Mouse (Mus musculus) liver, embryonic 16.5 days (tissue): ENCODE data around the gene Tmem200b. TPM values are rescaled to one million over a fixed set of nuclear protein-coding genes. Genes with fewer than 3 reads are reported as not detected.

Experiments used
- ATAC-seq: fragments of 200-750 bp; cut with Nextera tagmentation; 2 replicates; pipeline ENCODE4 v1.8.0; 2017; ENCODE audit warnings: low read depth, mild to moderate bottlenecking, moderate number of reproducible peaks, moderate library complexity
- H3K27ac ChIP-seq: fragments of 300-500 bp; sonication (generic); 2 replicates; pipeline ENCODE4 v1.5.1; 2014; ENCODE audit warnings: mild to moderate bottlenecking, low read length
- H3K27me3 ChIP-seq: fragments of 300-500 bp; sonication (generic); 2 replicates; pipeline ENCODE4 v1.6.1; 2014; ENCODE audit warnings: low read depth, low read length, mixed read lengths; ENCODE audit not compliant: control insufficient read depth, insufficient read depth
- H3K36me3 ChIP-seq: fragments of 300-500 bp; sonication (generic); 2 replicates; pipeline ENCODE4 v1.6.1; 2014; ENCODE audit warnings: mild to moderate bottlenecking; ENCODE audit not compliant: control insufficient read depth, insufficient read depth
- H3K4me1 ChIP-seq: fragments of 300-500 bp; sonication (generic); 2 replicates; pipeline ENCODE4 v1.6.1; 2014; ENCODE audit warnings: low read depth, low read length, mixed read lengths; ENCODE audit not compliant: control insufficient read depth
- H3K4me2 ChIP-seq: fragments of 300-500 bp; sonication (generic); 2 replicates; pipeline ENCODE4 v1.6.1; 2014; ENCODE audit warnings: low read depth, low read length, mixed read lengths
- H3K4me3 ChIP-seq: fragments of 300-500 bp; sonication (generic); 2 replicates; pipeline ENCODE4 v1.5.1; 2014; ENCODE audit warnings: low read depth, mild to moderate bottlenecking, low read length
- H3K9ac ChIP-seq: fragments of 300-500 bp; sonication (generic); 2 replicates; pipeline ENCODE4 v1.6.1; 2014; ENCODE audit warnings: low read depth, low read length
- H3K9me3 ChIP-seq: fragments of 300-500 bp; sonication (generic); replicated peaks from 2 replicates; pipeline ENCODE4 v1.6.1; 2016; ENCODE audit warnings: low read length; ENCODE audit not compliant: control insufficient read depth
- WGBS: fragments of 180-500 bp; shearing (Covaris S2); extraction: QIAGEN DNeasy Blood & Tissue Kit; methylation state at CpG from one replicate; pipeline ENCODE4 v1.1.7; 2014; ENCODE audit not compliant: insufficient replicate concordance; 5-methylcytosine and 5-hydroxymethylcytosine counted together
- polyA plus RNA-seq: library from polyadenylated mRNA; unstranded; fragments of >200 nt; fragmentation: Nextera tagmentation; extraction: Ambion mirVana; gene quantifications from 2 replicates; pipeline ENCODE4 v1.2.1, GENCODE M21; 2015

Gene Tmem200b
- polyA plus RNA-seq, 1 experiment from 2014 or later, result not detected

DNA sequence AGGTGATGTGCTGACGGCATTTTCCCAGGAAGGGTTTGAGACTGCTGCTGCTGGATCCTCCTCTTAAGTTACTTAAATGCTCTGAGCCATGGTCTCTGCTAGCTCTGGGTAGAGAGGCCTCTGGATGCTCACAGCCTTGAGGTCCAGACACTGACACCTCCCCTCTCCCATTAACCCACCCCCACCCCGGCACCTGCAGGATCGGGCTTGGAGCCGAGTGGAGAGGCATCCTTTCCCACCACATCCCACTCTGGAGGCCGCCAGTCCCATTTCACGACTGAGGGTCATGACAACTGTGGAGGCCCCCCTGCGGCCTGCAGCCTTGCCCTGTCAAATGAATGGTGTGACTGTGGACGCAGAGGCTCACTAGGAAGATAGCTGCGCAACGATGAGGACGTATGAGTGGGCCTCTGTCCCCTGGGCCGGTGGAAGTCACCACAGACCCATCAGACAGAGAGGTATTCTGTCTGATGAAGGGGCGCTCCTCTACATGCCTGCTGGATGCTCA lies 5.7 kb upstream of the Tmem200b start:
- Histone ChIP-seq H3K9me3 (no peaks in the 10 kb centered on the region), H3K9ac (no peak overlapping the region), H3K4me3 (no peak overlapping the region), H3K27me3 (peaks cover 100% of the 10 kb centered on the region), H3K4me1 (peaks cover 16% of the 10 kb centered on the region), H3K4me2 (no peak overlapping the region), H3K27ac (no peak overlapping the region), H3K36me3 (no peaks in the 10 kb centered on the region)
- 29% methylated on average over 13 of the region's 13 CpGs for whole genome bisulfite sequencing
- no peak for ATAC-seq

- peaks cover 19% of the 10 kb centered on the region for H3K4me1 ChIP-seq
These were observed 5.1 kb upstream of the Tmem200b start for GRCm38 (mm10) chr4:131916425-131916824.

DNA sequence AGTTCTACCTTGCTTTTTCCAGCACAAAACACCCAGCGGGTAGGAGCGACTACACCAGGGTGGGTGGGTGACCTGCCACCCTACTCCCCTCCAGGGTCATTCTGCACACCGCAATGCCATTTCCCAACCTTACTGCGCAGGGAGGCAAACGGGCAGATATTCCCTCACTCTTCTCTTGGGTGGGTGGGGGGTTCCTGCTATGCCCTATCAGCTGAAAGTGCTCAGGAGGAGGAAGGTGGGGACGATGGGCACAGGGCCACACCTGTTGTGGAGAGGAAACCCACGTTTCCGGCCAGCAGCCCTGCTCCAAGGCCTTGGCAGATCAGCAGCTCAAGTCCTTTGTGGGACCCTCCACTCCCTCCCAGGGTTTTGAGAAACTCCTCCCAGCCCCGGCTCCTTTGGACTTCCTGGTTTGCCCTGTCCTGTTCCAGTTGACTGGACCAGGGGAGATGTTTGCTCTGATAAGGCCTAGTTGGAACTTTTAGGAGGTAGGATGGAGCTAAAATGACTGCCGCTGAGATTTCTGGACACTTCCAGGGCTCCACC lies 4.5 kb upstream of the Tmem200b start:
- Histone ChIP-seq H3K9me3 (no peaks in the 10 kb centered on the region), H3K4me3 (no peak overlapping the region), H3K27me3 (peaks cover 100% of the 10 kb centered on the region), H3K9ac (no peak overlapping the region), H3K4me2 (no peak overlapping the region), H3K27ac (no peak overlapping the region), H3K4me1 (peaks cover 23% of the 10 kb centered on the region), H3K36me3 (no peaks in the 10 kb centered on the region)
- 57% methylated on average over 10 of the region's 10 CpGs for WGBS
- no peak for ATAC-seq

More at GRCm38 (mm10) chr4:131916425-131916824, 5.1 kb upstream of the Tmem200b start:
- H3K4me3 ChIP-seq, result no peak overlapping the region
- peak; percentile 43 for ATAC-seq
- H3K9me3 ChIP-seq, result no peaks in the 10 kb centered on the region
- H3K4me2 ChIP-seq, result no peak overlapping the region
- no peak overlapping the region for H3K27ac ChIP-seq
- peaks cover 100% of the 10 kb centered on the region for H3K27me3 ChIP-seq
- no peak overlapping the region for H3K9ac ChIP-seq
- WGBS, result 7% methylated on average over 15 of the region's 15 CpGs
- H3K36me3 ChIP-seq, result no peaks in the 10 kb centered on the region

- no peak overlapping the region for H3K4me3 ChIP-seq
- H3K4me1 ChIP-seq, result peaks cover 30% of the 10 kb centered on the region
- 69% methylated on average over 7 of the region's 7 CpGs for WGBS
- H3K9ac ChIP-seq, result no peak overlapping the region
- no peak overlapping the region for H3K4me2 ChIP-seq
- no peaks in the 10 kb centered on the region for H3K9me3 ChIP-seq
- H3K27ac ChIP-seq, result no peak overlapping the region
- peaks cover 6% of the 10 kb centered on the region for H3K36me3 ChIP-seq
- H3K27me3 ChIP-seq, result peaks cover 100% of the 10 kb centered on the region
- ATAC-seq, result no peak
These were observed 3.5 kb upstream of the Tmem200b start for GRCm38 (mm10) chr4:131918026-131918533.

DNA sequence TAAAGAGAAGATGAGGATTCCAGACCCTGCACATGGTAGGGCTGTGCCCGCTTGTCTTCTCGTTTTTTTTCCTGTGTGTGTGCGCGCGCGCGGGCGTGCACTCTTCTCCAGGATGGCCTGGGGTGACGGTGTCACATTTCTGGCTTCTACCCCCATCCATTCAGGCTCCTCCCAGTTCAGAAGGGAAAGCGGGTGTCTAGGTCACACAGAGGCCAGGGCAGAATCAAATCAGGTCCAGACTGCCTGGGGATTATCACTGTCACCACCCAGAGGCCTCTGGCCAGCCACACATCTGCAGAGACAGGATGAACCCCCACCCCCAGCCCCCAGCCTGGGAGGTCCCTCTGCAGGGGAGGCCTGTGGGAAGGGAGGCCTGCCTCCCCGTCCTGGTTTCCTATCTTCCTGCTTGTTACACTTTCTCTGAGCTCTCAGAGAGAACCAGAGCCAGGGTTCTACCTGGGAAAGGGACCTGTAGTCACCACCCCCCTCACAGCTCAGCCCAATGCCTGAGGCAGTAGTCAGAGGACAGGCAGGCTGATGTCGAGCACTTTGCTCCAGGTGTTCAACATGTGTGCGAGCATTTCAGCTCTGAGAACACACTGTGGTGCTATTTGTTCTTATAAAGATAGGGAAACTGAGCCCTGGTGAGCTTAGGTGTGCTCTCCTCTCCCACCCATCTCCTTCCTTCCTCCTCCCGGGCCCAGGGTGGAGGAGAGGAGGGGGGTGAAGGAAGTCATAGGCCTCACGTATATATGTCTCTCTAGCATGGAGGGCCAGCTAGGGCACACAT lies 2.7 kb upstream of the Tmem200b start:
- 22% methylated on average over 15 of the region's 15 CpGs for WGBS
- Histone ChIP-seq H3K4me1 (peaks cover 30% of the 10 kb centered on the region), H3K4me2 (0 out of 2 replicates have a peak overlapping the region, but pooled peaks have one; percentile 0), H3K4me3 (no peak overlapping the region), H3K27me3 (peaks cover 100% of the 10 kb centered on the region), H3K9me3 (no peaks in the 10 kb centered on the region), H3K9ac (no peak overlapping the region), H3K27ac (no peak overlapping the region), H3K36me3 (peaks cover 13% of the 10 kb centered on the region)
- ATAC-seq, result peak; percentile 15

GRCm38 (mm10) chr4:131919506-131920140 lies 1.9 kb upstream of the Tmem200b start:
- no peak for ATAC-seq
- Histone ChIP-seq H3K9ac (no peak overlapping the region), H3K36me3 (peaks cover 20% of the 10 kb centered on the region), H3K4me3 (0 out of 2 replicates have a peak overlapping the region, but pooled peaks have one; percentile 56), H3K27ac (no peak overlapping the region), H3K4me1 (peaks cover 33% of the 10 kb centered on the region), H3K9me3 (no peaks in the 10 kb centered on the region), H3K4me2 (no peak overlapping the region), H3K27me3 (peaks cover 95% of the 10 kb centered on the region)
- WGBS, result 22% methylated on average over 15 of the region's 15 CpGs

DNA sequence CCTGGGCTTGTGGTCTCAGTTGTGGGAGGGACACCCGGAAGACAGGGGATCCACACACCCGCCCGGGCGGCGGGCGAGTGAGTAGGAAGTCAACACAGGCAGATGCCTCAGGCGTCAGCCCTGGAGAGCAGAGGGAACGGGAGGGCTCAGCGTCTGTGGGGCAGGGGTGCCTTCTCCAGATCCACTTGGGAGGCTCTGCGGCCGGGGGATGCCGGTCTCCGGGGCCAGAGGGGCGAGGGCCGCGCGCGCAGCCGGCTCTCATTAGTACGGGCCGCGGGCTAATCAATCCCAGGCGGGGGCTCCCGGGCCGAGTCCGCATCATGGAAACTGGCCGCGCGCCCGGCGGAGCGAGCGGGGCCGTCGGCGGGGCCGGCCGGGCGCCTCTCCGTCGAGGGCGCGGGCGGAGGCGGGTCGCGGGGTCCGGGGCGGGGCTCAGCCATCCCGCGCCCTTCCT lies 1.4 kb upstream of the Tmem200b start:
- WGBS, result 2% methylated on average over 40 of the region's 51 CpGs
- peak overlapping the region; percentile 66 for H3K4me2 ChIP-seq
- H3K27ac ChIP-seq, result no peak overlapping the region
- no peak overlapping the region for H3K9ac ChIP-seq
- H3K36me3 ChIP-seq, result peaks cover 26% of the 10 kb centered on the region
- peaks cover 33% of the 10 kb centered on the region for H3K4me1 ChIP-seq
- no peaks in the 10 kb centered on the region for H3K9me3 ChIP-seq
- no peak for ATAC-seq
- H3K4me3 ChIP-seq, result peak overlapping the region; percentile 56
- H3K27me3 ChIP-seq, result peaks cover 90% of the 10 kb centered on the region

DNA sequence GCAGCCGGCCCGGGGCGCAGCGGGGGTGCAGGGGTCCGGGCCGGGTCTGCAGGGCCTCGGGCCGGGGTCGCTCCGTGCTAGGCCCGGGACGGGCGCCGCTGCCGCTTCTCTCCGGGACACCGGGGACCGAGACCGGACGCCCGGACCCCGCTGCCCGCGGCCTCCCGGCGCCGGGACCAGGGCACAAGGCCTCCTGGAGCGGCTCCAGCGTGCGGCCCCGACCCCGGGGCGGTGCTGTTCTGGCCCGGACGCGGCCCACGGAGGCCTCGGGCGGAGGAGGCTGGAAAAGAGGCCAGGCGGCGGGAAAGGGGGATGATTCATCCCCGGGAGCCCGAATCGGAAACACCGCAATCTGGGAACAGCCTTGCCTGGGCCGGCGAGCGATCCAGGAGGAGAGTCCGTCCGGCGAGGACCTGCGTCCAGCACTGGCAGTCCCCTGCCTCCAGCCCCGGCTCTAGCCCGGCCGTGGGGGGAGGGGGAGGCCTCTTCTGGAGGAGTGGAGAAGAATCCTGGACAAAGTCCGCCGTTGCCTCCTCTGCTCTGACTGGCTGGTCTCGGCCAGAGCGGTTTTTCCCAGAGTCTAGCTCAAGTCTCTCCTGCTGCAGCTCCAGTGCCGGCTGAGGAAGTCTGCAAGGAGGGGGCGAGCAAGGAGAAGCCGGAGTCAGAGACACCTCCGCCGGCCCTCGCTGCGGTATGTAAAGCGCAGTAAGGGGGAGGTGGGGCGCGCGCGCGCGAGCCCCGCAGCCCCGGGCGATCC lies 798 bp upstream of the Tmem200b start:
- H3K36me3 ChIP-seq, result peaks cover 32% of the 10 kb centered on the region
- ATAC-seq, result no peak
- H3K4me1 ChIP-seq, result peaks cover 33% of the 10 kb centered on the region

More for the DNA sequence above, 798 bp upstream of the Tmem200b start:
- H3K4me3 ChIP-seq, result peak overlapping the region; percentile 56
- 1% methylated on average over 55 of the region's 76 CpGs for WGBS
- no peak overlapping the region; the same call in 1 of the 2 replicates for H3K27ac ChIP-seq
- H3K9me3 ChIP-seq, result no peaks in the 10 kb centered on the region
- peak overlapping the region; percentile 40 for H3K9ac ChIP-seq
- H3K4me2 ChIP-seq, result peak overlapping the region; percentile 66
- peaks cover 84% of the 10 kb centered on the region for H3K27me3 ChIP-seq
